Mouse (Mus musculus) limb, embryonic 14.5 days (tissue): ENCODE data around the gene Arhgap31. TPM values are rescaled to one million over a fixed set of nuclear protein-coding genes. Genes with fewer than 3 reads are reported as not detected.

Experiments used
- ATAC-seq: fragments of 200-750 bp; cut with Nextera tagmentation; 2 replicates; pipeline ENCODE4 v1.8.0; 2017; ENCODE audit warnings: low read depth, moderate number of reproducible peaks, moderate TSS enrichment; ENCODE audit not compliant: low FRiP score
- DNase-seq: peaks from one replicate; pipeline ENCODE4 v3.0.0-alpha.2; 2015; ENCODE audit warnings: low spot score
- H3K27ac ChIP-seq: fragments of 300-500 bp; sonication (generic); replicated peaks from 2 replicates; pipeline ENCODE4 v1.5.1; 2014; ENCODE audit warnings: low read depth, mild to moderate bottlenecking, low read length, moderate library complexity, mixed read lengths
- H3K27me3 ChIP-seq: fragments of 300-500 bp; sonication (generic); 2 replicates; pipeline ENCODE4 v1.6.1; 2014; ENCODE audit warnings: low read length, mixed read lengths; ENCODE audit not compliant: control insufficient read depth, insufficient read depth
- H3K36me3 ChIP-seq: fragments of 300-500 bp; sonication (generic); 2 replicates; pipeline ENCODE4 v1.6.1; 2014; ENCODE audit warnings: mild to moderate bottlenecking, low read length, moderate library complexity, mixed read lengths; ENCODE audit not compliant: control insufficient read depth, insufficient read depth
- H3K4me1 ChIP-seq: fragments of 300-500 bp; sonication (generic); 2 replicates; pipeline ENCODE4 v1.6.1; 2014; ENCODE audit warnings: antibody characterized with exemption, low read length, mixed read lengths; ENCODE audit not compliant: control insufficient read depth, insufficient read depth
- H3K4me2 ChIP-seq: fragments of 300-500 bp; sonication (generic); replicated peaks from 2 replicates; pipeline ENCODE4 v1.6.1; 2014; ENCODE audit warnings: low read depth, mild to moderate bottlenecking, low read length, moderate library complexity; ENCODE audit not compliant: severe bottlenecking
- H3K4me3 ChIP-seq: fragments of 300-500 bp; sonication (generic); replicated peaks from 2 replicates; pipeline ENCODE4 v1.5.1; 2014; ENCODE audit warnings: low read length
- H3K9ac ChIP-seq: fragments of 300-500 bp; sonication (generic); 2 replicates; pipeline ENCODE4 v1.6.1; 2014; ENCODE audit warnings: mild to moderate bottlenecking, low read depth, low read length, moderate library complexity; ENCODE audit not compliant: severe bottlenecking
- H3K9me3 ChIP-seq: fragments of 300-500 bp; sonication (generic); 2 replicates; pipeline ENCODE4 v1.6.1; 2016; ENCODE audit warnings: low read length; ENCODE audit not compliant: control insufficient read depth
- POLR2A ChIP-seq: fragments of 200-500 bp; IDR thresholded peaks from 2 replicates; pipeline ENCODE4 v1.8.0; 2012; ENCODE audit warnings: inconsistent platforms, mild to moderate bottlenecking, moderate library complexity, borderline replicate concordance; ENCODE audit not compliant: insufficient read depth, insufficient read length; ENCODE audit errors: extremely low read depth
- WGBS: fragments of 180-500 bp; shearing (Covaris S2); extraction: QIAGEN DNeasy Blood & Tissue Kit; methylation state at CpG from one replicate; pipeline ENCODE4 v1.1.7; 2014; 5-methylcytosine and 5-hydroxymethylcytosine counted together
- polyA plus RNA-seq, 2 experiments: library from polyadenylated mRNA; depleted of rRNA in 1 of 2; stranded (reverse) in 1 of 2; unstranded in 1 of 2; fragments of >200 nt; fragmentation: Nextera tagmentation in 1 of 2; extraction: Ambion mirVana in 1 of 2; gene quantifications; 2 replicates each; pipeline versions ENCODE4 v1.2.1 to v1.2.3; 2012 to 2014

The Arhgap31 gene
- polyA plus RNA-seq, 2 experiments = 15.0 to 18.1 TPM

DNA sequence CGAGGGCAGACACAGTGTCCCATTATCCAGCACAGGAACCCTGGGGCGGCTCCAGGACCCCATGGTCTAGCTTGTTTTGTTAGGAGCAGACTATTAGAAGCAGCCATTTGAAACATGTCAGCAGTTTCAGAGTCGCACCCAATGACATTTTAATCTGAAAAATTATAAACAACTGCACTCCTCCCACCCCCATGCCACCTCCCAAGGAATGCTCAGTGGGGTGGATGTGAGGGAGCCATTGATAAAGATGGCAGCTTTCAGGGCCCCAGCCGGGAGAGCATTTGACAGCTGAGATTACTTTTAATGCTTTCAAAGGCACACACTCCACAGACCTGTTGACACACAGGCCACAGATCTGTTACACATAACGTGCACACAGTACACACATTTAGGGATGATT lies 40.7 kb downstream of the Arhgap31 start:
- no peaks in the 10 kb centered on the region for H3K4me1 ChIP-seq
- WGBS = 78% methylated on average over 5 of the region's 5 CpGs
- no peak overlapping the region for H3K4me3 ChIP-seq
- no peaks in the 10 kb centered on the region for H3K9me3 ChIP-seq
- no peak for TF ChIP-seq POLR2A
- H3K9ac ChIP-seq = no peak overlapping the region
- H3K36me3 ChIP-seq = no peaks in the 10 kb centered on the region
- DNase-seq (no peak), ATAC-seq (no peak)
- H3K27me3 ChIP-seq = no peaks in the 10 kb centered on the region
- no peak overlapping the region for H3K4me2 ChIP-seq
- no peak overlapping the region for H3K27ac ChIP-seq

DNA sequence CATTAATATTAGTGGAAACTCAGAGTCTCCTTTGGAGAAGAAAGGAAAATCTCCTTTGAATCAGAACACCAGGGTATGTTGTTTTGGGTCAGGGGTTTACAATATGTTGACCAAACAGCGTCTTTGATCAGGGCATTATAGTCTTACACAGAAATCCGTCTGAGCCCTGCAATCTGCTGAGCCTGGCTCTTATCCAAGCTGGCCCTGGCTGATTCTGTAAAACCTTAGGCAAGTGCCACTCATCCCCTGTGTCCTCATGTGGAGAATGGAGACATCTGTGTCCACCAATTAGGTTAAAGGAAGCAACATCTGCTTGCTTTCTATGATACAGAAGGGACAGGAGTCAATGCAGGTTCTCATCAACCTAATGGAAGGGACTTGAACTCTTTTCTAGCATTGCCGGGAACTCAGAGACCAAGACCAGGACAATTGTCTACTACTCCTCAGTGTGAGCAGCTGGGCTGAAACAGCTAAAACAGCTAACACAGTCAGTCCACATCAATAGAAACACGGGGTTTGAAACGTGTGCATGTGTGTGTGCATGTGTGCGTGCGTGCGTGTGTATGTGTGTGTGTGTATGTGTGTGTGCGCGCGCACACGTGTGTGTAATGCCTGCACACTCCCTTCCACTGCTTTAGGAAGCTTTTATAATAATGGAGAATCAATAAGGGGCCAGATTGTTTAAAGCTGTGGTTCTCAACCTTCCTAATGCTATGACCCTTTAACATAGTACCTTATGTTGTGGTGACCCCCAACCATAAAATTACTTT lies 42.3 kb downstream of the Arhgap31 start:
- Histone ChIP-seq H3K4me1 (no peaks in the 10 kb centered on the region), H3K27me3 (no peaks in the 10 kb centered on the region), H3K4me2 (no peak overlapping the region), H3K9ac (no peak overlapping the region), H3K36me3 (no peaks in the 10 kb centered on the region), H3K9me3 (no peaks in the 10 kb centered on the region), H3K27ac (no peak overlapping the region), H3K4me3 (no peak overlapping the region)
- TF ChIP-seq POLR2A = no peak
- ATAC-seq (no peak), DNase-seq (no peak)
- WGBS = 85% methylated on average over 12 of the region's 12 CpGs

DNA sequence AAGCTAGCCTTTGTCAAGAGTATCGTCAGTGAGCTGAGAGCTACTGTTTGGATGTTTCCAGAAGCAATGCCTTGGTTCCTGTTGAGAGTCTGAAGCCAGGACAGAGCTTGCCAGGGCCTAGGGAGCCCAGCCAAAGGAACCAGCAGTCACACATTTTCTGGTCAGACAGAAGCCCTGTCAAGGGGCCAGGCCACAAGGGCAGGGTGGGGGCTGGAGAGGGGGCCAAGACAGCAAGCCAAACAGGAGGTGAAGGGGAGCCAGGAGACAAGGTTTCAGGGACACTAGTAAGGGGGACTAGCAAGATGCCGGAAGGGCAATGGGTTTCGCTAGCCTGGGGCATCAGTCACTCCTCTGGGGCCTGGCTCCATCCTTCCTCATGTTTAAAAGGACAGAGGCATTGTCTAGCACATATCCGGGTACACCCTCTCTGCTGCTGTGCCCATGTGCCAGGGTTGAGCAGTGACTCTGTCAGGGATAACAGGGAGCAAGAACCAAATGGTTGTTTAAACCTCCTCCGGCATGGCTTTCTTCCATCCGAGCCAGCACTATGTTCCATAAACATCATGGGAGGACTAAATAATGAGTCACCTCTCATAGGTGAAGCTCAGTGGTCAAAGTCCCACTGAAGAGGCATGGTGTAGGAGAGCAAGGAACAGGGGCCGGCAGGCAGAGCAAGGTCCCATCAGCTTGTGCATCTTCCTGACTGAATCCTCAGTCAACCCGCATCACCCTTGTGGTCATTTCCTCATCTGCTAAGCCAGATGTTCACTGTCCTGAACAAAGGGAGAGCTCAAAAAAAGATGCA lies 44.0 kb downstream of the Arhgap31 start:
- WGBS = 87% methylated on average over 8 of the region's 8 CpGs
- no peak for DNase-seq
- no peaks in the 10 kb centered on the region for H3K36me3 ChIP-seq

DNA sequence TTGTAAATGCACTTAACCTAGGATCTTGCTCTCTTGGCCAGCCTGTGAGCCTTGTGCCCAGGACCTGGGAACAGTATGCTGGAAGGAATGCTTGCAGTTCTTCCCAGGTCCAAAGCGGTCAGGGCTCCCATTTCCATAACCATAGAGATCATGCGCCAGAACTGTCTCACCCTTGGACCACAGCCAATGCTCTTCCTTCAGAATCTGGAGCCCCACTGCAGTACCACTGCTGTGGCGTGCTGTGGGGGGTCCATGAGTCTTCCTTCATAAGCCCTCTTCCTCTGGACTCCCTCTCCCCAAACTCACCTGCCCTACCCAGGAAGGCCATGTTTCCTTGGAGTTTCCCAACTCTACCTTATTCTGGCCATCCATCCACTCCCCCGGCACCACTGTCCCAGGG lies 46.6 kb downstream of the Arhgap31 start:
- Histone ChIP-seq H3K4me1 (peaks cover 5% of the 10 kb centered on the region), H3K9ac (no peak overlapping the region), H3K9me3 (no peaks in the 10 kb centered on the region), H3K4me2 (no peak overlapping the region), H3K4me3 (no peak overlapping the region), H3K36me3 (no peaks in the 10 kb centered on the region), H3K27me3 (no peaks in the 10 kb centered on the region), H3K27ac (no peak overlapping the region)
- WGBS = 84% methylated on average over 4 of the region's 4 CpGs
- DNase-seq = no peak
- TF ChIP-seq POLR2A = no peak
- ATAC-seq = no peak

More for the DNA sequence above, 44.0 kb downstream of the Arhgap31 start:
- Histone ChIP-seq H3K9ac (no peak overlapping the region), H3K9me3 (no peaks in the 10 kb centered on the region), H3K4me1 (no peaks in the 10 kb centered on the region), H3K27ac (no peak overlapping the region), H3K4me2 (no peak overlapping the region), H3K4me3 (no peak overlapping the region), H3K27me3 (no peaks in the 10 kb centered on the region)
- no peak for ATAC-seq
- no peak for TF ChIP-seq POLR2A

DNA sequence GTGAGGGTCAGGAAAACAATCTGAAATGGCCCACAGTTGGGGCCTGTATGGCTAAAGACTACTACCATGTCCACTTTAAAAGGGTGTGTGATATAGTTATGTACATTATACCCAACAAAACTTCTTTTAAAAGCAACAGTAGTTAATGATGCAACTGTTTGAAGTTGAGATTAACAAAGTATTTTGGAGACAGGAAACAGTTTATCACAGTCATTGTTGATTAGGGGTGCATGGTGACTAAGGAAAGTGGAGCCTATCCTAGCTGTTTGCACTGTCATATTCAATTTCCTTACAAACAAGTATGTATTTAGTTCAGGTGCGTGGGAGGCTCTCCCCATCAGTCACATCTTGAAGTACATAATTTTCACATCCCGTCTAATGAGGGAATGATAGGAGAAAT lies 47.1 kb downstream of the Arhgap31 start:
- Histone ChIP-seq H3K36me3 (no peaks in the 10 kb centered on the region), H3K4me3 (no peak overlapping the region), H3K27ac (no peak overlapping the region), H3K4me1 (peaks cover 5% of the 10 kb centered on the region), H3K4me2 (no peak overlapping the region), H3K27me3 (no peaks in the 10 kb centered on the region), H3K9ac (no peak overlapping the region), H3K9me3 (no peaks in the 10 kb centered on the region)
- 97% methylated on average over 2 of the region's 2 CpGs for WGBS
- TF ChIP-seq POLR2A = no peak
- DNase-seq (no peak), ATAC-seq (no peak)
